Mouse (Mus musculus): Measurements from ENCODE around the gene Myoc.

Myoc gene

GRCm38 (mm10) chr1:162648416-162648815, 9.5 kb downstream of the Myoc start:
- no peak for DNase-seq (ENCODE audit: low spot score)

GRCm38 (mm10) chr1:162658119-162658518, 19.2 kb downstream of the Myoc start, which contains the start of gene Myocos:
Gene Myocos, minus strand, starts transcription at chr1:162658219.
- DNase-seq (ENCODE audit: low spot score): no peak

GRCm38 (mm10) chr1:162660276-162660860, 21.4 kb downstream of the Myoc start:
- DNase-seq (ENCODE audit: low spot score): no peak

GRCm38 (mm10) chr1:162664826-162665475, 26.0 kb downstream of the Myoc start:
- DNase-seq (ENCODE audit: low spot score): peak; percentile 91

GRCm38 (mm10) chr1:162665486-162666174, 26.7 kb downstream of the Myoc start:
- peak; percentile 75 for DNase-seq (ENCODE audit: low spot score)

GRCm38 (mm10) chr1:162693721-162694120, 54.8 kb downstream of the Myoc start:
- DNase-seq (ENCODE audit: low spot score): no peak

- DNase-seq (ENCODE audit: low spot score): no peak
These were observed 58.9 kb downstream of the Myoc start for GRCm38 (mm10) chr1:162697866-162698265.

All from embryo, embryonic 10.5 days (tissue).